Mouse (Mus musculus) cerebellum, adult (tissue): Measurements from ENCODE around the gene Rpp40.

Experiments
- ATAC-seq: cut with Nextera tagmentation; 2 replicates; pipeline ENCODE4 v1.9.2; 2017; ENCODE audit warnings: mild to moderate bottlenecking, moderate library complexity, mixed read lengths; ENCODE audit not compliant: insufficient number of reproducible peaks, low FRiP score, low TSS enrichment

Gene Rpp40

DNA sequence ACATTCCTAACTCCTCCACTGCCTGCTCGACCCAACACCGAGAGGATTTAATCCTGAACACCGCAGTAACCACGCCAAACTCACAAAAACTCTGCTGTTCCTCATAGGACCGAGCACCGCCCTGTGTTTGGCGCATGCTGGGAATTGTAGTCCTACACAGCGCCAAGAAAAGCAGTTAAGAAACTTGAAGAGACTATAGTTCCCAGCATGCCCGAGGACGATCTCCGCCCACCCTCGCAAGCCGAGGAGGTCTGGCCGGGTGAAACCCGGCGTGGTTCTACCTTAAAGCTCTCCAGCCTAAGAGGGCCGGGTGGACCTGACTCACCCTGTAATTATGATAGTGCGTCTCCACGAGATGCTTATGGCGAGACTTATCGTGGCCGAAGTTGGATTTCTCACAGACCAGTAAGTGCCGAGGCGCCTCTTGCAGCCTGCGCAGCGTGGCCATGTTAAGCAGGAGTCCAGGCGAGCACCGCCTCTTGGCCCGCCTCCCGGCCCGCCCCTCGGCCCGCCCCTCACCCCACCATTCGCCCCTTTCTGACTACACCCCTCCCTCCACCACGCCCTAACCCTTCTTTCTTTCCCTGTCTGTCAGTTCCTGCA, at the start of gene Rpp40:
Gene Rpp40, minus strand, starts transcription at position 481 of the 603 bp plus-strand sequence.
- peak; percentile 98 for ATAC-seq

DNA sequence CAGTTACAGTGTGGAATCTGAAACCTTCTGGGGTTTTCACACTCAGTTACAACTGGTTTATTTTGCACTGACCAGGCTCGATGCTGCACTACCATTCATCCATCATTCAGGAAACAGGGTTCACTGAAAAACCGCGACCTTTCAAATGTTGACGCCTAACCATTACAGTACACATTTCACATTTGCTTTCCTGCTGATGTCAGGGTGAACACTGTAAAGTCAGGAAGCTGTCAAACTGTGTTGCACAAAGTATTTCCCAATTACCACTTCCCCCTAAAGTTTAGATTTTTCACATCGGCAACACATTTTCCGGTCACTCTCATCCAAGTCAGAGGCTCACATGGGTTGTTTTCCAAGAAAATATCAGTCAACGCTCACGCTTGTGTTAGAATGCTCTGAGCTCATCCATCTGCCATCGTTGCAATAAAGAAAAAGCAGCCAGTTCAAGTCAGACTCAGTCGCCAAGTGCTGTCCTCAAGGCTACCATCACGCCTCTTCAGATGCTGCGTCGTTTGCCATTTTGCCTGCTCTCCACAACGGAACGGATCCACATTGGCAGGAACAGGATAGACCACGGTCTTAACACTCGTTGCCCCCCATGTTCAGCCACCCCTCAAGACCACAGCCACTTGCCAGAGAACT, 43.8 kb upstream of the Rpp40 start:
- no peak for ATAC-seq

DNA sequence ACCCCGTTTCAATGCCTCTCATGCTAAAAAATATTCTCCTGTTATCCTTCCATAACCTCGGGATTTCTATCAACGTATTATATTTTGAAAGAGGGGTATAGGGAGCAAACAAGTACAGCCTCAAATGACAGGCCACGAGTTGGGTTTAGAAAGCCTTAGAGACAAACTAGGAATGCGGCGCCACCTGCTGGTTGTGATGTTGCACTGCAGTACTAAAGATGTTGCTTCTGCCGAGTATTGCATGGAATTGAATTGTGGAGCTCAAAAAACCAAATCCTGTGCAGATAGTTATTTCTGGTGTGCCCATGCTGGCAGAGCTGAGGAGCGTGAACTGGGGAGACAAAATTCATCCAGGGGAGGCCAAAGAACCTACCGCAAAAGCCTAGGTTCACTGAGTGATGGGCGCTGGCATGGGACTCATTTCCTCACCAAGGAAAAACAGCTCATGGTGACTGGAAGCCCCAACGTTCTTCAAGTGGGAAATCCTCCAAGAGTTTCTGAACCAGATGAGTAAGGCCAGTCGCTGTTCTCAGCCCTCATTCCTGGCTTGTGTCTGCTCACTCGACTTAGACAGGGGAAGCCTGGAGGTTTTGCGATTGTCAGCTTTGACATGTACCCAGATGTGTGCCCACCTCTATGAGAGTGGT, 41.3 kb upstream of the Rpp40 start:
- ATAC-seq = peak; percentile 38; the same call in 1 of the 2 replicates

DNA sequence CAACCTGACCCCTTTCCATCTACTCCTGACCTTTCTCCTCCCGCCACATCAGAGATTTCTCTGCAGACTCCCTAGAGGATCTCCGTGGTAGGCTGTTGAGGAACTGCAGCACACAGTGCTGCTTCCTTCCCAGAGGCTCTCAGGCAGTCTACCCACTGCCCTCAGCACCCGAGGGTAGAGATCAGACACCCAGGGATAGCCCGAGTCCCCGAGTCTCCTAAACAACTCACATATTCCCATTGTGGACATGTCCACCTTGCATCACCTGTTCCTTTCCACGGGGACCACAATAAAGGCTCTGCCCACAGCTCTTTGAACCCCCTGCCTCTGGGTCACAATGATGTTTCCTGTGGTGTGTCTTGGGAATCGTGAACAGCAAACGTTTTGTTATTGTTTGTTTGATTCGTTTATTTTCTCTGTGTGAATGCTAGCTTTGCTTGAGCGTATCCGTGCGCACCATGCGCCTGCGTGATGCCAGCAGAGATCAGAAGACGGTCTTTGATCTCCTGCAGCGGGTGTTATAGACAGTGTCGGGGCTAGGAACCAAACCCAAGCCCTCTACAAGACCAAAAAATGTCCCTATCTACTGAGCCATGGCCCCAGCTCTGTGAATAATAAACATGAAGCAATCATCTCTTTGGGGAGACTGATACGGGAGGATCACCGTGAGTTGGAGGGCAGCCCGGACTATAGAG, 40.6 kb upstream of the Rpp40 start:
- 0 out of 2 replicates have a peak, but pooled peaks have one; percentile 10 for ATAC-seq

DNA sequence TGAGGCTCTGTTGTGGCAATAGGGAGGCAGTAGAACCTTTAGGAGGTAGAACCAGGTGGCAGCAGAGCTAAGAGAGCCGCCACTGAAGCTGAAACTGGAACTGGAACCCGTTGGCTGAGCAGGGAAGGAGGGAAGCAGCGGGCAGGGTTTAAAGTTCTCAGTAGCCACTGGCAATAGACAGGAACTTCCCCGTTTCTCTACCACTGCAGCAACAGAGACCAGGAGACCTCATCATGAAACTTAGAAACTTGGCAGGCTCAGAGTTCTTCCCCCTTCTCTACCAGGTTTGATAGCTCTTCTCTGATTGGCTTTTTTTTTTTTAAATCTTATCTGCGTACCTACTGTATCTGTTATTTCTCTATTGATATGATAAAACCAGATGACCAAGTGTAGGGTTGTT, 34.8 kb upstream of the Rpp40 start:
- no peak for ATAC-seq

DNA sequence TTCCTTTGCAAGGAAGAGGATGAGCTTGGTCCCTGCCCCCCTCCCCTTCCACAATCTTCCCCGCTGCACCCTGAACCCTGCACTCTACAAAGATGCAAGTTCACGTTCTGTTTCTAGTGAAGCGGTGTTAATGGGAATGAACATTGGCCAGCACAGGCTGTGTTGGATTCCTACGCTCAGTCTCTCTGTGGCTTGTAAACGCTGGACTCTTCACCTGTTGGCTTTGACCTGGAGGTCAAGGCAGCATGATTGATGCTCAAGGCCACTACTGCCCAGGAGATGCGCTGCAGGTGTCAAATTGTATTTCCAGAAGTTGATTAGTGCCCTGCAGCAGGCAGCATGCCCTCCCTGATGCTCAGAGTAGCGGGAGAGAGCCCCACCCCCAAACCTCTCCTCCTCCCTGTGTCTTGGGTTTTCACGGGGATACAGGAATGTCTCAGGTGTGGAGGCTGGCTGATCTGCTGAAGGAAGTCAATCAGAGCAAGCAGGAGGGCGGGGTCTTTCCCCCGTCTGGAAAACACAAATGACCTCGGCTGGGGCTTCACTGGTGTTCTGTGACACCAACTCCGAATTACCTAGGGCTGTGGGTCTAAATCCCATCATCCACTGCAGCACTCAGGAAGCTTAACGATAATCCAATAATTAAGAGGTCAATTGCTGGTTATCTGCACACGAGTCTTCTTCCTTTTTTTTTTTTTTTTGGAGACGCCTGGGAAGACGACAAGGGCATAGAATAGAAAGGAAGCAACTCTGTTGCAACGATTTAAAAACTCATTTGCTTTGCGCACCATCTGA, 33.9 kb upstream of the Rpp40 start:
- no peak for ATAC-seq

DNA sequence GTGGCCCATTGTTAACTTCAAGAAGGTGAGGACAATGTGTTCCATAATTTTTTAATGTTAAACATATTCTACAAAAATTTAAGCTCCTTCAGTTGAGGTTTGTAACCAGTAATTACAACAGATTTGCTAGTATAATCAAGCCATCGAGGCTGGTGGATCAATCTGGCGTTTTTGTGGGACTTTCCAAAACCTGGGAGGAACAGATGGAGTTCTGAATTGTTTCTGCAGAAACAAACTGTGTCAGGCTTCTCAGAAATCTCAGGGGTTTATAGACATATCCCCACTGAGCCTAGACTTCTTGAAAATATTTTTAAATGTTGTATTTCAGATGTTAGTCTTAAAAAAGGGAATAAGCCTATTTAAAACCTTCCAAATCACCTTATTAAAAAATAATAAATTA, 31.8 kb upstream of the Rpp40 start:
- no peak for ATAC-seq

DNA sequence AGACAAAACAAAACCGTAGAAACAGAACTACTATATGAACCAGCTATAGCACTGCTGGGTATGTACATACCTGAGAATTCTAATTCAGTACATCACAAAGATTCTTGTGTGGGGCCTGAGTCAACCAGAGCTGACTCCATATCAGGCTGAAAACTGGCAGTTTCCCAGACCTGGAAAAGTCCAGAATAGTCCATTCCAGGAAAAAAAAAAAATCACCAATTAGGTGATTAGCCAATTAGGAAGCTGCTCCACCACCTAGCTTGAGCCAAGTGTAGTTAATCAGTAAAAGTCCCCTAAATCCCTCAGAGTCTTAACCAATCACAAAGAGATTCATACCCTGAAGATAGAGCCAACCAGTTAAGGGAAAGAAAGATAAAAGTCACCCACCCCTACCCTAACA, 5.3 kb upstream of the Rpp40 start:
- ATAC-seq = no peak

DNA sequence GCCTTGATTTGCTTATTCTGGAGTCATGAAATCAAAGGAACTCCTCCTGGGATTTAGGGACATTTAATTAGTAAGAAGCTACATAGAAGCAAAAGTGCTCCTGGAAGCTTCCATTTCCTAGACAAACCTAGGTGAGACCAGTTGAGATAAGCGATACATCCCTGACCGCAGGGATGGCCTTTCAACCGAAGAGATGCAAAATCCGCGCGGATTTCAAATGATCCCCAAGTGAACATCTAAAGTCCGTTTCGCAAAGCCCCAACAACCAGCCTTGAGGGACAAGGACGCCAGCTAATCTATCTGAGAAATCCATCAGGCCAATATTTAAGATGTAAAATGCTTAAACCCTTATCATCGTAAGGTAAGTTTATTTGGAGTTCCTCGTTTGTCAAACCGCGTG, 781 bp downstream of the Rpp40 start:
- peak; percentile 22 for ATAC-seq

DNA sequence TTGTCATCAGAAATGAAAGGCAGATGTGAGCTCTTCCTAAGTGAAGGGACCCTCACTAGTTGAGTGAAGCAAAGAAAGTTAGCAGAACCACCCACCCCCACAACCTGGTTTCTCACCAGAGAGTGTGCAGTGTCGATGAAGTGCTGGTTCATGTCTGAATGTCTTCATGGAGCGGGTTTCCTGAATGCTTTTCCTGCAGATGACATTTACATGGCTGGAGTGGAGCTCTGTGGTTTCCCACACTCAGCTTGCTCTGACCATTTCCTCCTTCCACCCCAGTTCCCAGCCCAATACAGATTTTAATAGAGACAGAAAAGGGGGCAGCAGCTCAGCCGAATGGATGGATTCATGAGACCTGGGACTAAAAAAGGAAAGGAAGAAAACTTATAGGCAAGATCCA, 13.3 kb downstream of the Rpp40 start:
- ATAC-seq = no peak

DNA sequence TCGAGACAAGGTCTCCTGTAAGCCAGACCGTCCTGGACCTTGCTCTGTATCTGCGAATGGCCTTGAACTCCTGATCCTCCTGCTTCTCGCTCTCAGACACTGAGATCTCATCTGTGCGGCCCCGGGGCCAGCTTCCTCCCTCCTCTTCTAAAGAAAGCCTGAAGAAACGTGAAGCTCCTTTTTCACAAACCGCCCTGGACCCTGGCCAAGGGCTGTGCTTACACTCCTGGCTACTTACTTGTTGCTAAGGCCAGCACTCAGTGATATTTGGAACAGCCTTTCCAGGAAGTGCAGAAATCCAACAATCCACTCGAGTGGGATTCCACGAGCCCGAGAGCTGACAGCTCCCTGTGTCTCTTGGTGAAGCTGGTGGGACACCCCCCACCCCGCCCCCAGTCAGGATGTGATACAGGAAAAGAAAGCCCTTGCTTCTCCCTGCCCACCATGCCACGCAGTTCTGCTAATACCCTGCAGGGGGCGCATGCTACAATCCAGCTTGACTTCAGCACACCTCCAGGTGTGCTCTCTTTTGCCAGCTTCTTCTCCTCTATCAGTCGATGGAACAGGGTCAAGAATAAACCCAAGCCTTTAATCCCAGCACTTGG, 19.9 kb downstream of the Rpp40 start:
- ATAC-seq = no peak

DNA sequence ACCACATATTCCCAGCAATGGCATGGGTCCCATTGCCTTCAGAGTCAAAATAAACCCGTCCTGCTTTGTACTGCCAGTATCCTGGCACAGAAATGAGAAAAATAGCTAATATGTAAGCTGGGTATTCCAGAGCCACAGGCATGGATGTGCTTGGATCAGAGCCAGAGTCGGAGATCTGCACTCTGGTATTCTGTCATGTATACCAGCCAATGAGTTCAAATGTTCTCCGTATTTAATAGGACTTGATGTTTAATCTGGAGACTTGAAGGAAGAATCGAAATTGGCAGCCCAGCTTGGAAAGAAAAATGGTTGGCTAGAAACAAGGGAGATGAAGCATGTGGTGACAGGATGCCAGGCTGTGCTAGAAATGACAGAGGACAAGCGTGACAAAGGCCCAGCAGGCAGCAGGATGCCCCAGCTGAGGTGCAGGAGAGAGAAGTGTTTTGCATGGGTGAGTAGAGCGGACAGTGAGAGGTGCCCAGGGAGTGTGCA, 25.6 kb downstream of the Rpp40 start:
- no peak for ATAC-seq

DNA sequence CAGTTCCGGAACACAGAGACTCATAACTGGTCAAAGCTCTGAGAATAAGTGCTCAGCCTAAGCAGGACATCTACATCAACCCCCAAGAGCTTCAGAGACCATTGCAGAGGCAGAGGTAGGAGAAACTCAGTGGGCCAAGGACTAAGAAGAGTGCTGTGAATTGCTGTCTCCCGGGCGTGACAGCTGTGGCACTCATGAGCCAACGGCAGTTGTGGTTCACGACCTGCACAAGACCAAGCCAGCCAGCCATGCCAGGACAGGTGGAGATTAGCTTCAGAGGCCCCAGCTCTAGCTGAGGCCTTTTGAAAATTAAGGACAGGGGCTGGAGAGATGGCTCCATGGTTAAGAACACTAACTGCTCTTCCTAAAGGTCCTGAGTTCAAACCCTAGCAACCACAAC, 26.6 kb downstream of the Rpp40 start:
- no peak for ATAC-seq

DNA sequence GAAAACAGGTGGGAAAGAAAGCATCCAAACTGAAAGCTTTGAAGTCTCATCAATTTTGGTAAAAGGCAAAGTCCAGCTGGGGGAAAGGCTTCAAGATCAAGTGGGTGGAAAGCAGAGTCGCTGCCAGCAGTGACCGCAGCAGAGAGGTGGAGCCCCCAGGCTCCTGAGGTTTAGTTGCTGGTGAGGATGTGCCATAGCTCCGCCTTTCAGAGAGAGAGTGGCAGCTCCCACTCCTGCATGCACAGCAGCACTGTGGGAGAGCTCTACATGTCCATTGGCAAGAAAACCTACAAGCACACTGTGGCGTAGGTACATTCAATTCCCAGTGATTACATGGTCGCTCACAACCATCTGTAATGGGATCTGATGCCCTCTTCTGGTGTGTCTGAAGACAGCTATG, 27.1 kb downstream of the Rpp40 start:
- ATAC-seq = no peak

DNA sequence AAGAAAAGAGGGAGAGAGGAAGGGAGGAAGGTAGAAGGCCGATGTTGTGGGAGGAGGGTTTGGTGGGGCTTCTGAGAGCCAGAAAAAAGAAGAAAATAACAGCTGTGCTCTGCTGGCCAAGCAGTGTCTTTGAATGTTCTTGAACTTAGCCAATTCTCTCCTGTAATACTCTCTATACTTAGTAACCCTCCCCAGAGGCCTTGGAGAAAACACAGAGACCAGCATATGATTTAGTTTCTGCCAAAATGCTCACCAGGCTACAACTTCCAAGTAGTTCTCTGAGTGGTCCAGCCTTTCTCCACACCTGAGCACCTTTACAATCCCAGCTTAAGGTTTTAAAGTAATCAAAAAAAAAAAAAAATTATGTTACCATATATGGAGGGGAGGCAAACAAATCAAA, 27.9 kb downstream of the Rpp40 start:
- no peak for ATAC-seq

DNA sequence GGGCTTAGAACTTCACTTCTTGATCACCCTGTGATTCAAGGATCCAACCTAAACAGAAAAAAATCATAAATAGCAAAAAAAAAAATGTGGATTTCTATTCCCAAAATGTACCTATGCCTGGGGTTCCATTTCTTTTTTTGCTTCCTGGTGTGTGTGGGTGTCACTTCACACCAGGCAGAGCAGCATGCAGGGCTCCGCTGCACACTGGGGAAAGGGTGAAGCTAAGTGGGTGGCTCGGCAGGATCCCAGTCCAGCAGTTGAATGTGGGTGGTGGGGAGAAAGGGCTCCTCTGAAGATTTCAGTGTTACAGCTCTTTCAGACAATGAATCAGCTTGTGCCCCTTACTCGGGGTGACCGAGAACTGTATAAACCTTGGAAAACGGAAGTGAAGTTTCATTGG, 30.8 kb downstream of the Rpp40 start:
- no peak for ATAC-seq

DNA sequence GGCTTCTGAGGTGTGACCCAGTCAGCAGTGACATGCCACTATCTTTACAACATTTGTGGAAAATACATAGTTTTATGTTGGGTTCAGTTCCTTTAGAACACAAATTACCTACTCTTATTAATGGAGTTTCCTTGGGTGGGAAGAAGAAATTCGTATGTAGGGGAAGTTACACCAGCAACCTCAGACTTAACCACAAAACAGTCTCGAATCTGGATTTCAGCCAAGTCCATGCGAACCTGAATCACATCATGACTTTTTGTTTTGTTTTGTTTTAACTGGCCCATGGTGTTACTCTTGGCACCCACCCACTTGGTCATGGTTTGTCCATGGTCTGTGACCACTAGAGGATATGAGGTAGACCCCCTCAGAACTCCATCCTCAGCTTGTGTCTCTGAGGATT, 35.1 kb downstream of the Rpp40 start:
- ATAC-seq = no peak

DNA sequence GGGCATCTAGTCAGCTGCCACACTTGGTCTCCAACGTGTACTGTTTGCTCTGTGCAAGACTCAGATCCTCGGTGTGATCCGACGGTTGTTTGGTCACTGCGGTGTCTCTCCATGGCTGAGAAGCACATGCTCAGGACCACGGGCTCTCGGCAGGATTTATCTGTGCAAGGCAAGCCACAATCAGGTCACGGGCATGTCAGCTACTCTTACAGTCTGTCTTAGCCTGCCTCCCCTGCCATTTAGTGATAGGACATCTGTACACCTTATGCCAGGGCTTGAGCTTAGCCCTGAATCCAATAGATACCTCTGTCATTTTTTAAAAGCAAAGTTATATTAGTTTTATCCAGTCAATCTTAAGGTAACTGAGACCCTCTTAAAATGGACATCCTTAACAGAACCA, 35.5 kb downstream of the Rpp40 start:
- ATAC-seq = no peak

DNA sequence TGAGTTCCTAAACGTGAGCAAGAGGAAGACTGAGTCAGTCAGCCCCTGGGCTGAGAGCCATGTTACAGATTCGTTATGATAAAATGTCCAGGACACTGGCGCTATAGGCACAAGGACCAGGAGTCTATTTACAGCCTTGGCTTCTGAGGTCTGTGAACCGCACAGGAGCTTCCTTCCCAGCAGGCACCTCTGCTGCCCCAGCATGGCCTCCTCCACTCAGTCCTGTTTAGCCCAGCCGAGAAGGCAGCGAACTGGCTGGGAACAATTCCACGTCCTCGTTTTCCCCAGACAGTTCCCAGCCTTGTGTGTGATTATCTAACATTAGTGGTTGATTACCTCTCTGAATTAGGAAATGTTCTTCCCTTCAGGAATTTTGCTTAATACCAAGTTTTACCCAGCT, 45.2 kb downstream of the Rpp40 start:
- ATAC-seq = peak; percentile 85

DNA sequence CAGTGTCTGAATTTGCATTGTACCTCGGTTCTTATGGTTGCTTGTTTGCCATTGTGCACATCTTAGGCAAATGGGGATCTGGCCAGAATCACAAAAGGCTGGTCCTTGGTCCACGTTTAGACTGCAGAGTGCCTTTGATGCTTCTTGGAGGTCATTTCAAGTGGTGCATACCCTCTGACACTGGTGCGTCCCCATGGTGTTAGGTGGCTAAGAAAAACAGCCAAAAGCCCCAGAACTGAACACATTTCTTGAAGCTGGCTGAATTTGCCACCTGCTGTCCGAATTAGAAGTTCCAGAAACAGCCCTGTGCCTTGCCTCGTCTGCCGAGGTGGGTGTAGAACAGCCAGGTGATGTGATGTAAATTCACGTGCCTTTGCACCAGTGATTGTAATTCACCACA, 48.7 kb downstream of the Rpp40 start:
- ATAC-seq = no peak
